Mouse (Mus musculus) T-cell, adult 2 months (primary cell): Measurements from ENCODE around the gene Plekhd1.

Source experiments
- DNase-seq: peaks from one replicate; pipeline ENCODE4 v3.0.0; 2022; ENCODE audit warnings: low spot score

Plekhd1 gene

GRCm38 (mm10) chr12:80692269-80692972 lies at the start of gene Plekhd1:
TSS of gene Plekhd1 (plus strand) at chr12:80692591.
- DNase-seq = peak; percentile 18

- peak; percentile 74 for DNase-seq
These were observed 49.4 kb upstream of the Plekhd1 start for GRCm38 (mm10) chr12:80642725-80643692.

- DNase-seq = peak; percentile 94
These were observed 48.5 kb upstream of the Plekhd1 start, which contains the start of the genes Slc39a9 and Erh for GRCm38 (mm10) chr12:80643693-80644505. TSS of gene Slc39a9 (plus strand) at chr12:80643883. TSS of gene Erh (minus strand) at chr12:80644341.

- DNase-seq = no peak
These were observed 47.9 kb upstream of the Plekhd1 start for GRCm38 (mm10) chr12:80644506-80644868.

- no peak for DNase-seq
These were observed 46.0 kb upstream of the Plekhd1 start for GRCm38 (mm10) chr12:80646377-80646776.

- DNase-seq = no peak
These were observed 38.3 kb upstream of the Plekhd1 start for GRCm38 (mm10) chr12:80653951-80654658.

- no peak for DNase-seq
These were observed 37.7 kb upstream of the Plekhd1 start for GRCm38 (mm10) chr12:80654659-80655025.

GRCm38 (mm10) chr12:80658661-80659060 lies 33.7 kb upstream of the Plekhd1 start:
- no peak for DNase-seq

GRCm38 (mm10) chr12:80662322-80662721 lies 30.1 kb upstream of the Plekhd1 start:
- DNase-seq = no peak

GRCm38 (mm10) chr12:80663935-80664334 lies 28.5 kb upstream of the Plekhd1 start:
- no peak for DNase-seq

- DNase-seq = no peak
These were observed 24.0 kb upstream of the Plekhd1 start for GRCm38 (mm10) chr12:80668391-80668790.

GRCm38 (mm10) chr12:80673170-80673569 lies 19.2 kb upstream of the Plekhd1 start:
- DNase-seq = peak; percentile 16

- no peak for DNase-seq
These were observed 11.1 kb upstream of the Plekhd1 start for GRCm38 (mm10) chr12:80681340-80681739.

- DNase-seq = no peak
These were observed 8.8 kb upstream of the Plekhd1 start for GRCm38 (mm10) chr12:80683554-80683953.

GRCm38 (mm10) chr12:80684316-80684715 lies 8.1 kb upstream of the Plekhd1 start:
- no peak for DNase-seq

GRCm38 (mm10) chr12:80687788-80688211 lies 4.6 kb upstream of the Plekhd1 start:
- DNase-seq = no peak

- no peak for DNase-seq
These were observed 2.7 kb upstream of the Plekhd1 start for GRCm38 (mm10) chr12:80689696-80690095.

- DNase-seq = no peak
These were observed 710 bp upstream of the Plekhd1 start for GRCm38 (mm10) chr12:80691671-80692091.

GRCm38 (mm10) chr12:80693700-80694099 lies 1.3 kb downstream of the Plekhd1 start:
- no peak for DNase-seq

GRCm38 (mm10) chr12:80695004-80695403 lies 2.6 kb downstream of the Plekhd1 start:
- DNase-seq = no peak

GRCm38 (mm10) chr12:80698526-80699143 lies 6.2 kb downstream of the Plekhd1 start:
- DNase-seq = no peak
